Mouse (Mus musculus) intestine, embryonic 16.5 days (tissue): ENCODE measurements around the gene Arfgap2. TPM values are rescaled to one million over a fixed set of nuclear protein-coding genes. Genes with fewer than 3 reads are reported as not detected.
"Not testable (repeated sequence)": the region's sequence is repeated elsewhere in the genome, so short reads cannot be mapped to it uniquely, and the experiment has no call there.

Experiments
- ATAC-seq: fragments of 200-750 bp; cut with Nextera tagmentation; 2 replicates; pipeline ENCODE4 v1.8.0; 2017; ENCODE audit warnings: moderate TSS enrichment, moderate library complexity
- H3K27ac ChIP-seq: fragments of 300-500 bp; sonication (generic); 2 replicates; pipeline ENCODE4 v1.5.1; 2014; ENCODE audit warnings: mild to moderate bottlenecking, low read length
- H3K27me3 ChIP-seq: fragments of 300-500 bp; sonication (generic); replicated peaks from 2 replicates; pipeline ENCODE4 v1.6.1; 2014; ENCODE audit warnings: low read length, control low read depth, mixed read lengths; ENCODE audit not compliant: control insufficient read depth, insufficient read depth
- H3K36me3 ChIP-seq: fragments of 300-500 bp; sonication (generic); 2 replicates; pipeline ENCODE4 v1.6.1; 2014; ENCODE audit warnings: low read length, control low read depth; ENCODE audit not compliant: control insufficient read depth, insufficient read depth
- H3K4me1 ChIP-seq: fragments of 300-500 bp; sonication (generic); 2 replicates; pipeline ENCODE4 v1.6.1; 2014; ENCODE audit warnings: low read length, control low read depth, mixed read lengths; ENCODE audit not compliant: control insufficient read depth, insufficient read depth
- H3K4me2 ChIP-seq: fragments of 300-500 bp; sonication (generic); 2 replicates; pipeline ENCODE4 v1.6.1; 2014; ENCODE audit warnings: low read depth, low read length, control low read depth
- H3K4me3 ChIP-seq: fragments of 300-500 bp; sonication (generic); 2 replicates; pipeline ENCODE4 v1.5.1; 2014; ENCODE audit warnings: mild to moderate bottlenecking, low read length
- H3K9ac ChIP-seq: fragments of 300-500 bp; sonication (generic); 2 replicates; pipeline ENCODE4 v1.6.1; 2014; ENCODE audit warnings: low read depth, low read length
- H3K9me3 ChIP-seq: fragments of 300-500 bp; sonication (generic); 2 replicates; pipeline ENCODE4 v1.6.1; 2016; ENCODE audit warnings: low read length, control low read depth; ENCODE audit not compliant: control insufficient read depth
- WGBS: fragments of 180-500 bp; shearing (Covaris S2); extraction: QIAGEN DNeasy Blood & Tissue Kit; methylation state at CpG from one replicate; pipeline ENCODE4 v1.1.7; 2014; 5-methylcytosine and 5-hydroxymethylcytosine counted together
- polyA plus RNA-seq: library from polyadenylated mRNA; unstranded; fragments of >200 nt; fragmentation: Nextera tagmentation; extraction: Ambion mirVana; gene quantifications from 2 replicates; pipeline ENCODE4 v1.2.1, GENCODE M21; 2015

The Arfgap2 gene
- 68.4 and 73.1 TPM in 2 replicates for polyA plus RNA-seq

DNA sequence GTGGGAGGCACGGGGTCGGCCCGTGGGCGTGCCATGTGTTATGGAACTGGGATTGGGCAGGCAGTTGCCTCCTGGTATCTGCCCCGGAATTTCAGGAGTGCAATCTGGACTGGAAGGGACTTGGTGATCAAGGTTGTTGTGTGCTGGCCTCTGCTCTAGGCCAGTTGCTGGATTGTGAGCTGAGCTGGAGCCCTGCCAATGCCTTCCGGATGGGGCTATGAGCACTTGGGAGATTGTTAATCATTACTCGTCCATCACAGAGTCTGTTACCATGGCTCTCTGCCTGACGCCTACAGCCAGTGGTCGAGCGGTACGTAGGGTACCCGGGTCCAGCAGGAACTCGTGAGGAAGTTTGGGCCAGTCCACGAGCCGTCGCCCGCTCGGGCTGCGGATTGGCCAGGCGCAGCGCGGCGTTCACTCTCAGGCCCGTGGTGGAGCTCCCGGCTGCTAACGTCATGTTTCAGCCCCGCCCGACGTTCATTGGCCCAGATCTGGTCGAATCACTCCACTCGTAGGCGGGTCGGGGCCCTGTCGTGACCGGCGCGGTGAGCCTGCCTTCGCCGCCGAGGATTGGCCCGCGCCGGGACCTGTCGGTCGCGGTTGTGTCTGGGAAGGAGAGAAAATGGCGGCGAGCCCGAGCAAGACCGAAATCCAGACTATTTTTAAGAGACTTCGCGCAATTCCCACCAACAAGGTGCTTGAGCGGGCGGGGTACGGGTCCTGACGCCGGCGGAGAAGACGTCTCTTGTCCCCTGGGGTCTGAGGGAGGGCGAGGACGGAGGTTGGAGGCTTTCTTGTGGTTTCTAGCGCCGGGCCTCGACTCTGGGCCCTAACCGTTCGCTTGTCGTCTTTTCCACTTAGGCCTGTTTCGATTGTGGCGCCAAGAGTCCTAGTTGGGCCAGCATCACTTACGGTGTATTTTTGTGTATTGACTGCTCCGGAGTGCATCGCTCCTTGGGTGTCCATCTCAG lies at the start of gene Arfgap2:
Gene Arfgap2 (plus strand): TSS at position 264 of the 971 bp plus-strand sequence.
- Histone ChIP-seq H3K9me3 (no peaks in the 10 kb centered on the region), H3K27me3 (no peaks in the 10 kb centered on the region), H3K4me1 (peaks cover 11% of the 10 kb centered on the region), H3K36me3 (peaks cover 15% of the 10 kb centered on the region), H3K27ac (peak within 1 kb of the TSS; percentile 94), H3K9ac (peak within 1 kb of the TSS; percentile 97), H3K4me2 (peak within 1 kb of the TSS; percentile 79), H3K4me3 (peak within 1 kb of the TSS; percentile 87)
- WGBS, result under 1% methylated on average over 72 of the region's 72 CpGs
- peak; percentile 99 for ATAC-seq

GRCm38 (mm10) chr2:91217032-91217431 lies 47.7 kb upstream of the Arfgap2 start:
- Histone ChIP-seq H3K36me3 (0 out of 2 replicates have a peak, but pooled peaks cover 3% of the 10 kb centered on the region), H3K4me3 (no peak overlapping the region), H3K4me2 (no peak overlapping the region), H3K9me3 (no peaks in the 10 kb centered on the region), H3K4me1 (no peaks in the 10 kb centered on the region), H3K9ac (no peak overlapping the region), H3K27me3 (no peaks in the 10 kb centered on the region), H3K27ac (no peak overlapping the region)
- ATAC-seq, result no peak
- 64% methylated on average over 4 of the region's 4 CpGs for WGBS

GRCm38 (mm10) chr2:91220501-91220900 lies 44.3 kb upstream of the Arfgap2 start:
- no peaks in the 10 kb centered on the region for H3K27me3 ChIP-seq
- H3K27ac ChIP-seq, result no peak overlapping the region
- H3K36me3 ChIP-seq, result no peaks in the 10 kb centered on the region
- no peaks in the 10 kb centered on the region for H3K9me3 ChIP-seq
- no peak for ATAC-seq
- 94% methylated on average over 3 of the region's 3 CpGs for WGBS
- no peak overlapping the region for H3K4me2 ChIP-seq
- H3K4me3 ChIP-seq, result no peak overlapping the region
- no peaks in the 10 kb centered on the region for H3K4me1 ChIP-seq
- no peak overlapping the region for H3K9ac ChIP-seq

- no peak for ATAC-seq
- Histone ChIP-seq H3K4me2 (no peak overlapping the region), H3K36me3 (no peaks in the 10 kb centered on the region), H3K27ac (no peak overlapping the region), H3K9me3 (no peaks in the 10 kb centered on the region), H3K4me1 (no peaks in the 10 kb centered on the region), H3K27me3 (no peaks in the 10 kb centered on the region), H3K4me3 (no peak overlapping the region), H3K9ac (no peak overlapping the region)
- WGBS, result 92% methylated on average over 2 of the region's 2 CpGs
These were observed 41.2 kb upstream of the Arfgap2 start for GRCm38 (mm10) chr2:91223614-91224013.

DNA sequence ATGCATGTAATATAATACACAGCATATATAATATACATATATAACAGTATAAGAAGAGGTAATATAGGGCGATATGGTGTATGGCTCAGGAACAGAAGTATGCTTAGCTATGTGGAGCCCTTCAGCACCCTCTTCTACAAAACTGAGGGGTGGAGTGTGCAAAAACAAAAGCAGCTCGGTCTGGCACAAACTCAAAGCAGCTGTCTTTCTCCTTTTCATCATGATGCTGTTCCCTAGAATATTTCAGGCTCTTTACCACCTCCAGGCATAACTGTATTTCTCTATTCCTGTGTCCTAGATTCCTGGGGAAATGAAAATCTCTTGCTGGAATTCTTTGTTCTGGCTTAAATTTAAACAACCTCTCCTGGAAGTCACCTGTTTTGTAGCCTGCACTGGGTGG lies 35.0 kb upstream of the Arfgap2 start:
- Histone ChIP-seq H3K27me3 (no peaks in the 10 kb centered on the region), H3K4me1 (no peaks in the 10 kb centered on the region), H3K27ac (no peak overlapping the region), H3K4me3 (no peak overlapping the region), H3K36me3 (no peaks in the 10 kb centered on the region), H3K9me3 (no peaks in the 10 kb centered on the region), H3K4me2 (no peak overlapping the region), H3K9ac (no peak overlapping the region)
- no peak for ATAC-seq
- 87% methylated on average over 2 of the region's 2 CpGs for WGBS

- no peaks in the 10 kb centered on the region for H3K27me3 ChIP-seq
- peak within 1 kb of the TSS; percentile 71 for H3K4me3 ChIP-seq
- WGBS, result under 1% methylated on average over 47 of the region's 48 CpGs
- no peaks in the 10 kb centered on the region for H3K9me3 ChIP-seq
- no peaks in the 10 kb centered on the region for H3K4me1 ChIP-seq
- H3K9ac ChIP-seq, result peak within 1 kb of the TSS; percentile 85
- peak within 1 kb of the TSS; percentile 97 for H3K27ac ChIP-seq
- peak; percentile 99 for ATAC-seq
- H3K4me2 ChIP-seq, result peak within 1 kb of the TSS; percentile 95
- H3K36me3 ChIP-seq, result no peaks in the 10 kb centered on the region
These were observed 27.9 kb upstream of the Arfgap2 start, which contains the start of gene Ddb2 for GRCm38 (mm10) chr2:91236601-91237510. TSS of gene Ddb2 (minus strand) at chr2:91236982.

DNA sequence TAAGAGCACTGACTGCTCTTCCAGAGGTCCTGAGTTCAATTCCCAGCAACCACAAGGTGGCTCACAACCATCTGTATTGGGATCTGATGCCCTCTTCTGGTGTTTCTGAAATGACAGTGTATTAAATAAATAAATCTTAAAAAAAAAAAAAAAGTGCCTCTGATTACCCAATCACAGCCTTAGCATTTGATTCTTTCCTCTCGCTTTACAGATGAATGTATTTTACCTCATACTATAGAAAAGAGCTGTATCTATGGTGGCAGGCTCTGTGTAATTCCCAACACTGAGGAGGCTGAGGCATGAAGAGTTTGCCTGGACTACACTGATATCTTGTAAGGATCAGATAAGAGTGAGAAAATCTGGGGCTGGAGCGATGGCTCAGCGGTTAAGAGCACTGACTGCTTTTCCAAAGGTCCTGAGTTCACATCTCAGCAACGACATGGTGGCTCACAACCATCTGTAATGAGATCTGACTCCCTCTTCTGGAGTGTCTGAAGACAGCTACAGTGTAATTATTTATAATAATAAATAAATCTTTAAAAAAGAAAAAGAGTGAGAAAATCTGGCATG lies 27.2 kb upstream of the Arfgap2 start:
- H3K27ac ChIP-seq, result peak overlapping the region; percentile 97
- not testable (repeated sequence) for H3K9me3 ChIP-seq, H3K36me3 ChIP-seq, H3K27me3 ChIP-seq, H3K4me1 ChIP-seq
- peak overlapping the region; percentile 71 for H3K4me3 ChIP-seq
- 21% methylated on average over 4 of the region's 4 CpGs for WGBS
- peak overlapping the region; percentile 56 for H3K4me2 ChIP-seq
- ATAC-seq, result peak; percentile 61
- peak overlapping the region; percentile 69; the same call in 1 of the 2 replicates for H3K9ac ChIP-seq

DNA sequence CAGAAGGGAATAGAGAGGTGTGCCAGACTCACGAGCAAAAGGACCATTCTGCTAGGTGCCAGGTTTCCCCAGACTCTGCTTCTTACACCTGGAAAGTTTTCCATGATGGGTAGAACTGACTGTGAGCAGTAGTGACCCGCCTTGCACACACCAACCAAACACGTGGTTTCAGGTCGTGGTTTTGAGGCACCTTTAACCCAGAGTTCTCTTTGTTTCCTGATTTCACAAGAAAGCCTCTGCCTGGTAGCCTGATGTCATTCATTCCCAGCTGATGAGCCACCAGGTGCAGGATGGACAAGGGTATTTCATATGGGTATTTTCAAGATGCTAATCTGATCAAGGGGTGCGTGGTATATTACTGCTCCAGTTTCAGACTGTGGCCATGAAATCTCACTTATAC lies 22.2 kb upstream of the Arfgap2 start:
- Histone ChIP-seq H3K27me3 (no peaks in the 10 kb centered on the region), H3K4me2 (no peak overlapping the region), H3K27ac (no peak overlapping the region), H3K4me1 (no peaks in the 10 kb centered on the region), H3K36me3 (no peaks in the 10 kb centered on the region), H3K9ac (no peak overlapping the region), H3K4me3 (no peak overlapping the region), H3K9me3 (no peaks in the 10 kb centered on the region)
- WGBS, result 65% methylated on average over 5 of the region's 5 CpGs
- peak; percentile 57; the same call in 1 of the 2 replicates for ATAC-seq

DNA sequence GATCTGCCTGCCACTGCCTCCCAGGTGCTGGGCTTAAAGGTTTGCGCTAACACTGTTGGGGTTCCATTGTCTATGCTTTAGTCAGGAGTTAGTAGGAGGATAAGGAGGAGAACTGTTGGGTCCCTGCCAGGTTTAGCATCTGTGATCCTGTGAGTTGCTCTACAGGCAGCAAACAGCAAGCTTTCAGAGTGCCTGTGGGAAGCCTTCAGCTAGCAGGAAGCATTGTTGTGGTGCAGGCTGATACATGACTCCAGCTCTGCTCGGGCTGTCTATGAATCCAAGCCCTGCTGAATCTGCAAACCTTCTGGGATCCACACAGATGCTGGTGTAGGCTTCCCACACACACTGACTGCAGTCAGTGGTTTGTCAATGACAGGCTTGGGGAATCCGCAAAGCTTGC lies 21.4 kb upstream of the Arfgap2 start:
- Histone ChIP-seq H3K9me3 (no peaks in the 10 kb centered on the region), H3K27ac (no peak overlapping the region), H3K36me3 (no peaks in the 10 kb centered on the region), H3K4me2 (no peak overlapping the region), H3K27me3 (no peaks in the 10 kb centered on the region), H3K4me3 (no peak overlapping the region), H3K4me1 (no peaks in the 10 kb centered on the region), H3K9ac (no peak overlapping the region)
- no peak for ATAC-seq
- WGBS, result 69% methylated on average over 3 of the region's 3 CpGs
